Mouse (Mus musculus) small intestine, adult 2 months (tissue): ENCODE results near the gene Rrad. TPM values are rescaled to one million over a fixed set of nuclear protein-coding genes. Genes with fewer than 3 reads are reported as not detected.

Source experiments
- H3K27ac ChIP-seq: fragments of 200-500 bp; 2 replicates; pipeline ENCODE4 v1.5.1; 2012; ENCODE audit warnings: low read depth, low read length, control low read depth, inconsistent platforms; ENCODE audit not compliant: insufficient read depth
- H3K27me3 ChIP-seq: fragments of 200-500 bp; 2 replicates; pipeline ENCODE4 v1.6.1; 2012; ENCODE audit warnings: mild to moderate bottlenecking, moderate library complexity, low read length, inconsistent platforms; ENCODE audit not compliant: control insufficient read depth, insufficient read depth
- H3K36me3 ChIP-seq: fragments of 200-500 bp; 2 replicates; pipeline ENCODE4 v1.6.1; 2012; ENCODE audit warnings: mild to moderate bottlenecking, low read length, control low read depth, inconsistent platforms; ENCODE audit not compliant: control insufficient read depth, insufficient read depth
- H3K4me1 ChIP-seq: fragments of 200-500 bp; 2 replicates; pipeline ENCODE4 v1.6.1; 2012; ENCODE audit warnings: low read length, inconsistent platforms, mixed read lengths; ENCODE audit not compliant: control insufficient read depth, insufficient read depth, insufficient read length
- H3K4me3 ChIP-seq: fragments of 200-500 bp; 2 replicates; pipeline ENCODE4 v1.5.1; 2012; ENCODE audit warnings: low read depth, mild to moderate bottlenecking, control low read depth, inconsistent platforms, low read length, moderate library complexity
- CTCF ChIP-seq: fragments of 200-500 bp; IDR thresholded peaks from 2 replicates; pipeline ENCODE4 v1.5.1; 2012; ENCODE audit warnings: low read depth, mild to moderate bottlenecking, control low read depth, inconsistent platforms, low read length, moderate library complexity, mixed read lengths; ENCODE audit not compliant: insufficient replicate concordance, insufficient read length; ENCODE audit errors: extremely low read depth
- POLR2A ChIP-seq: fragments of 200-500 bp; IDR thresholded peaks from 2 replicates; pipeline ENCODE4 v1.6.1; 2012; ENCODE audit warnings: low read depth, mild to moderate bottlenecking, control low read depth, inconsistent platforms, low read length, moderate library complexity
- WGBS: fragments of 180-500 bp; shearing (Covaris S2); methylation state at CpG from one replicate; pipeline ENCODE4 v1.1.7; 2018; 5-methylcytosine and 5-hydroxymethylcytosine counted together
- polyA plus RNA-seq: library from polyadenylated mRNA; depleted of rRNA; stranded (reverse); fragments of >200 nt; gene quantifications from 2 replicates; pipeline ENCODE4 v1.2.3, GENCODE M21; 2012

The Rrad gene
- polyA plus RNA-seq, 1 experiment: 5.2 TPM

DNA sequence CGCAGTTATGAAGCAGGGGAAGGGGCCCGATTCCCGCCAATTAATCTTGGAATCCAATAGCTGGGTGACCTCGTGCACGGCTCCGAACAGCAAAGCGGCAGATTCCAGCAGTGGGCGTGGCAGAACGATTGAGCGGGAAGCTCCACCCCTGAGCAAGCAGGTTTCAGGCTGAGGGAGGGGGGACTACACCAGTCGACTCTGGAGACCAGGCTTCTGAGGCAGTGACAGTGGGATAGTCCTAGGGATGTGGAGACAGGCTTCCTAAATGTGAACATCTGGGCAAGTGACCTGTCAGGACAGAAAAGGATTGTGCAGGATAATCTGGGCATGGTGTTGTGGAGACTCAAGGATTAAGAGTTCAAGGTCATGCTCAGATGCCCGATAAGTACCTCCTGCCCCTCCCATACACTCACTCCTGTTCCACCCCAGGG lies 29.2 kb downstream of the Rrad start:
- no peak overlapping the region for H3K4me3 ChIP-seq
- H3K36me3 ChIP-seq: peaks cover 6% of the 10 kb centered on the region; the same call in 1 of the 2 replicates
- TF ChIP-seq POLR2A (no peak), CTCF (no peak)
- peaks cover 12% of the 10 kb centered on the region for H3K4me1 ChIP-seq
- H3K27ac ChIP-seq: no peak overlapping the region
- WGBS: 0% methylated on average over 12 of the region's 12 CpGs
- no peaks in the 10 kb centered on the region for H3K27me3 ChIP-seq

DNA sequence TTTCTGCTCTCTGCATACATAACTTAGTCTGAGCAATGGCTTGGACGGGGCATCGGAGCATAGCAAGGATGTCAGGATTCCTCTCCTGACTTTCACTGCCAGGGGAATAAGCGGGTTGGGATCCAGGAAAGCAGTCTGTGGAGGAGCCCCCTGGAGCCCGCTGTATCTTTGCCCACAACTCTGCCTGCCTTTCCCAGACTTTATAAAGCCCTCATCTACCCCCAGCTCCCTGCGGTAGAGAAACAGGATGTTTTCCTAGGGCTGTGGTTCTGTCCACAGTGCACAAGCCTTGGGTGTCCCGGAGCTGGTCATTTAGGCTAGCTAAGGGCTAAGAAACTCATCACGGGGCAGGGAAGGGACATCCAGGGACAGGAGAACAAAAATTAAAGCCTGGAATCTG lies 29.7 kb downstream of the Rrad start:
- Histone ChIP-seq H3K4me1 (peaks cover 12% of the 10 kb centered on the region), H3K36me3 (peaks cover 10% of the 10 kb centered on the region), H3K4me3 (no peak overlapping the region), H3K27ac (no peak overlapping the region), H3K27me3 (no peaks in the 10 kb centered on the region)
- TF ChIP-seq POLR2A (no peak), CTCF (no peak)
- WGBS: 57% methylated on average over 7 of the region's 7 CpGs

DNA sequence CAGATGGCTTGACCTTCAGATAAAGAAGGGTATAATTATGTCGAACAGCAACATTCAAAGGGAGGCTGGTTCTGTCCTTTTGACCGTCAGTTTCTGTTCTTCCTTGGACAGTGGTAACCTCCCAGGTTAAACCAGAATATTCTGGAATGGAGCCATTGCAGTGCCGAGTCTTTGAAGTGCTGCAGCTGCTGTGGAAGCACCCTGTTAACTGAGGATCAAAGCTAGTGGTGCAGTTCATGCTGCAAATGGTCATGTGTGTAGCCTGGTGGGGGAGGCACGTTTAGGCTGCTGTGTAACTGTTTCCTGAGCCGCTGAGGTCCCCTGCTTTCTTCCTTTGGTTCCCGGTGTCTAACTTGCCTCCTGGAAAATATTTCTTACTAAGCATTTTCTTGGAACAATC lies 32.6 kb downstream of the Rrad start:
- TF ChIP-seq CTCF (no peak), POLR2A (no peak)
- Histone ChIP-seq H3K27ac (no peak overlapping the region), H3K4me3 (no peak overlapping the region), H3K36me3 (peaks cover 34% of the 10 kb centered on the region), H3K4me1 (peaks cover 16% of the 10 kb centered on the region), H3K27me3 (no peaks in the 10 kb centered on the region)
- 16% methylated on average over 6 of the region's 6 CpGs for WGBS

DNA sequence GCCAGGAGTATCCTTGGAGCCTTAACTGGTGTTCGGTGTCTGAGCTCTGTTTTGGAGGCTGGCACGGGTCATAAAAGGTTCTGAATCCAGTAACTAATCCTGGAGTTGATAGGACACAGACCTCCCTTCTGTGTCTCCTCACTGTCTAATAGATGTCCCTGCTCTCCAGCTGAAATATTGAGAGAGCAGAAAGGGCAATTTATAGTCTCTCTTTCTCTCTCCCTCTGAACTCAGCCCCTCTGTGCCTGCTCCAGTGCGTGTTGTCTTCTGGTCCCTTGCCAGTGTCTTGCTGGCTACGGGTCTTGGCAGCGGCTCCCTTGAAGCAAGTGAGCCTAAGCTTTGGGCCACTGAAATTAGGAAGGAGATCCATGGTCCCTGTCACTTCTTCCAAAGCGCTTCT lies 33.5 kb downstream of the Rrad start:
- Histone ChIP-seq H3K36me3 (peaks cover 36% of the 10 kb centered on the region), H3K27ac (no peak overlapping the region), H3K27me3 (no peaks in the 10 kb centered on the region), H3K4me3 (no peak overlapping the region), H3K4me1 (peaks cover 15% of the 10 kb centered on the region)
- TF ChIP-seq CTCF: no peak
- 54% methylated on average over 6 of the region's 6 CpGs for WGBS

DNA sequence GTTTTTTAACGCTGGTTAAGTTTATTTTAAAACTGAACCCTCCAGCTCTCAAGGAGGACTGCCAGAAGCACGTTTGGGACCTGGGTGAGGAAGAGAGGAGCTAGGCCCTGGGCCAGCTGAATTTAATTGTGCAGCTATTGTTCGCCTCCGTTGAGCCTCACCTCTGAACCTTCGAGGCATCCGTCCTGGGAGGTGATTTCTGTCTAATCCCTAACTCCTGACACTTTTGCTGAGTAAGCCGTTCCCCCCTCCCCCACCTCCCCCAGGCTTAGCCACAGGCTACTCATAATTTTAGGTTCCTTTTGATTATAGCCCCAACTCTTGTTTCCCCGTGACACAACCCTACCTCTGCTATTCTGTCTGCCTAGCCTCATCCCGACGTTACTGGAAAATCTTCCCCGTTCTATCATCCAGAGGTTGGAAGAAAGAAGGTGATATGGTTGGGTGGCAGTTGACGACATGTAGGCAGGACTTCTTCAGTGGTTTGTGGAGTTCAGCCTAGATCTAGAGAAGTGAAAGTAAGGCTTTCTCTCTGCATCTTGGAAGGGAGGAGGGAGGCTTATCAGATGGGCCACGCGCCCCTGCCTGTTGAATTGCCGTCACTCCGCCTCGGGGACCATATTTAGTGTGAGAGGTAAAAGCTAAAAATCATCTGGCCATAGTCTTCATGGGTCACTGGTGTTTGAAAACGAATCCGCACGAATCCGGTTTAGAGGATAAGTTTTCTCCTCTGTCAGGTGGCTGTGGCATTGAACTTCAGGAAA lies 35.2 kb downstream of the Rrad start:
- TF ChIP-seq CTCF: no peak
- no peak for TF ChIP-seq POLR2A
- Histone ChIP-seq H3K4me1 (peaks cover 12% of the 10 kb centered on the region), H3K36me3 (peaks cover 36% of the 10 kb centered on the region), H3K27ac (no peak overlapping the region), H3K4me3 (no peak overlapping the region), H3K27me3 (no peaks in the 10 kb centered on the region)
- 50% methylated on average over 21 of the region's 21 CpGs for WGBS

DNA sequence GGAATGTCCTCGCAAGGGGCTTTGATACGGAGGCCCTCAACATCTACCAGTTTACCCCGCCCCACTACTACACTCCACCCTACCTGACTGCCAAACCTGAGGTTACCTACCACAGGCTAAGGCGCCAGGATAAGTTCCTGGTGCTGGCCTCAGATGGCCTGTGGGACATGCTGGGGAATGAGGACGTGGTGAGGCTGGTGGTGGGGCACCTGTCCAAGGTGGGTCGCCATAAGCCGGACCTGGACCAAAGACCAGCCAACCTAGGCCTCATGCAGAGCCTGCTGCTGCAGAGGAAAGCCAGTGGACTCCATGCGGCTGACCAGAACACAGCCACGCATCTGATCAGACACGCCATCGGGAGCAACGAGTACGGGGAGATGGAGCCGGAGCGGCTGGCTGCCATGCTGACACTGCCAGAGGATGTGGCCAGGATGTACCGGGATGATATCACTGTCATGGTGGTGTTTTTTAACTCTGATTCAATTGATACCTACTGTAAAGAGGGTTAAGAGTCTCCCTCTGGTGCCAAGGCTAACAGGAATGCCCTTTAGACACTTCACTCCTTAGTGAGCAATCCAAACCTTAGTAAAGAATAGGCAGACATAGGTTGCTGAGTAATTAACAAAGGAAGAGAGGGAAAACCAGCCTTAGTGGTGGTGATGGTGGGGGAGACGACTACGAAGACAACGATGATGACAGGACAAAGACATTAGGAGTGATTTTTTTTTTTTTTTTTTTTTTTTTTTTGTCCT lies 36.3 kb downstream of the Rrad start:
- no peak overlapping the region for H3K4me3 ChIP-seq
- H3K27ac ChIP-seq: no peak overlapping the region
- 0 out of 2 replicates have a peak, but pooled peaks have one; percentile 18 for TF ChIP-seq POLR2A
- no peak for TF ChIP-seq CTCF
- peaks cover 15% of the 10 kb centered on the region for H3K4me1 ChIP-seq
- H3K27me3 ChIP-seq: no peaks in the 10 kb centered on the region
- 94% methylated on average over 19 of the region's 19 CpGs for WGBS
- H3K36me3 ChIP-seq: peaks cover 36% of the 10 kb centered on the region
